Mouse (Mus musculus) retina, embryonic 14.5 days (tissue): ENCODE results near the gene Sdr16c6.

Source experiments
- DNase-seq: peaks from one replicate; pipeline ENCODE4 v3.0.0-alpha.2; 2015; ENCODE audit warnings: low spot score

Gene Sdr16c6

GRCm38 (mm10) chr4:4077372-4077771 is at the start of gene Sdr16c6:
TSS of gene Sdr16c6 (minus strand) at chr4:4077522.
- DNase-seq = no peak

- no peak for DNase-seq
These were observed 2.9 kb upstream of the Sdr16c6 start for GRCm38 (mm10) chr4:4080180-4080579.

- DNase-seq = no peak
These were observed 1.8 kb upstream of the Sdr16c6 start for GRCm38 (mm10) chr4:4079132-4079531.

GRCm38 (mm10) chr4:4076001-4076400 is 1.3 kb downstream of the Sdr16c6 start:
- no peak for DNase-seq
